Mouse (Mus musculus): ENCODE results near the gene Mon1a.

- TF ChIP-seq CTCF (IDR thresholded peaks at IDR 0.05; ENCODE audit: borderline replicate concordance, insufficient read depth, low read length) (no peak), POLR2A (IDR thresholded peaks at IDR 0.05; ENCODE audit: low read depth, low read length) (no peak)
Observed at GRCm38 (mm10) chr9:107947241-107948194, 59.6 kb downstream of the Mon1a start.

All from embryonic fibroblast, embryonic 13.5 days (primary cell).